13 mouse cellular contexts compared by ENCODE assay signal in genomic region chr2:32823153-32823552, GRCm38 (mm10). TPM values are rescaled to one million over a fixed set of nuclear protein-coding genes. Genes with fewer than 3 reads are reported as not detected.
DNase-seq lines count a peak whose midpoint lies in the region; ATAC-seq and TF ChIP-seq lines count a peak whose summit lies in the region.
"Had no signal": no experiment of that assay in that cellular context is flagged by ENCODE, and none has a peak within 500 bp of the region (broad histone marks: within the 10 kb centered on the region; RNA-seq: fewer than 3 reads in every experiment).

No protein-coding gene starts in this region.

- DNase-seq in intestine, embryonic 14.5 days (ENCODE audit: low spot score) = no peak
- peak; percentile 42 for DNase-seq in CH12.LX (ENCODE audit: extremely low read depth)
- DNase-seq in embryo, embryonic 10 days (ENCODE audit: low spot score) = peak; percentile 69
- no peak for DNase-seq in thymus, postnatal 36 days
- DNase-seq: adrenal gland, postnatal 25 days; heart, adult 2 months; lung, adult 2 months had no signal

- no peaks in the 10 kb centered on the region for H3K79me2 ChIP-seq in CH12.LX (replicated peaks; ENCODE audit: control insufficient read depth, extremely low read depth, insufficient read depth, poor library complexity, severe bottlenecking)

- no peaks in the 10 kb centered on the region for H3K27me3 ChIP-seq in intestine, embryonic 14.5 days (replicated peaks; ENCODE audit: control insufficient read depth, insufficient read depth, low read length)
- H3K27me3 ChIP-seq in intestine, embryonic 15.5 days (replicated peaks) = no peaks in the 10 kb centered on the region
- no peaks in the 10 kb centered on the region for H3K27me3 ChIP-seq in CH12.LX (replicated peaks)
- H3K27me3 ChIP-seq in midbrain, embryonic 13.5 days = no peaks in the 10 kb centered on the region

- H3K9ac ChIP-seq in intestine, embryonic 14.5 days (ENCODE audit: low read length) = no peak overlapping the region
- H3K9ac ChIP-seq in intestine, embryonic 15.5 days = no peak overlapping the region
- no peak overlapping the region for H3K9ac ChIP-seq in CH12.LX (ENCODE audit: insufficient read depth, low read depth)
- no peak overlapping the region; the same call in 1 of the 2 replicates for H3K9ac ChIP-seq in midbrain, embryonic 13.5 days (replicated peaks)

- TF ChIP-seq RAD21 in CH12.LX (IDR thresholded peaks at IDR 0.05; ENCODE audit: low read depth, low read length) = no peak

- H3K9me3 ChIP-seq in intestine, embryonic 14.5 days (ENCODE audit: control insufficient read depth, low read length) = no peaks in the 10 kb centered on the region
- H3K9me3 ChIP-seq in intestine, embryonic 15.5 days = no peaks in the 10 kb centered on the region
- H3K9me3 ChIP-seq in CH12.LX (replicated peaks; ENCODE audit: low read length) = no peaks in the 10 kb centered on the region
- H3K9me3 ChIP-seq in midbrain, embryonic 13.5 days = no peaks in the 10 kb centered on the region

- no peak for TF ChIP-seq POLR2A in CH12.LX (IDR thresholded peaks at IDR 0.05; ENCODE audit: low read depth, low read length)

- ATAC-seq in intestine, embryonic 14.5 days (replicated peaks; ENCODE audit: low FRiP score, low TSS enrichment, low read depth) = 0 out of 2 replicates have a peak, but pooled peaks have one; percentile 34
- no peak for ATAC-seq in intestine, embryonic 15.5 days
- ATAC-seq in midbrain, embryonic 13.5 days = no peak
- ATAC-seq in activated CD4-positive, CD25-positive, alpha-beta regulatory T cell, adult 4 months = no peak
- ATAC-seq: forebrain, embryonic 14.5 days; intestine, postnatal 0 days had no signal

- no peak for TF ChIP-seq EP300 in CH12.LX (IDR thresholded peaks at IDR 0.05; ENCODE audit: low read length)

- peaks cover 16% of the 10 kb centered on the region for H3K4me1 ChIP-seq in intestine, embryonic 14.5 days (replicated peaks; ENCODE audit: control insufficient read depth, insufficient read depth, low read length)
- H3K4me1 ChIP-seq in intestine, embryonic 15.5 days (replicated peaks) = peaks cover 15% of the 10 kb centered on the region
- peaks cover 3 to 58% of the 10 kb centered on the region in 2 experiments; a peak in 3 of 4 replicates for H3K4me1 ChIP-seq in CH12.LX (ENCODE audit: control insufficient read depth in 1 of 2, insufficient read depth in 2 of 2)
- peaks cover 19% of the 10 kb centered on the region for H3K4me1 ChIP-seq in midbrain, embryonic 13.5 days (replicated peaks)

- 27% methylated on average over 11 of the region's 11 CpGs for WGBS in intestine, embryonic 14.5 days
- 39% methylated on average over 11 of the region's 11 CpGs for WGBS in intestine, embryonic 15.5 days
- 61% methylated on average over 11 of the region's 11 CpGs for WGBS in midbrain, embryonic 13.5 days

- no peak for TF ChIP-seq CTCF in CH12.LX (conservative IDR thresholded peaks at IDR 0.05 in 1 of 2, IDR thresholded peaks at IDR 0.05 in 1 of 2; ENCODE audit: low read depth in 2 of 2, low read length in 2 of 2)

- peaks cover 4% of the 10 kb centered on the region; the same call in 1 of the 2 replicates for H3K36me3 ChIP-seq in intestine, embryonic 14.5 days (ENCODE audit: control insufficient read depth, insufficient read depth, low read length)
- no peaks in the 10 kb centered on the region for H3K36me3 ChIP-seq in intestine, embryonic 15.5 days
- H3K36me3 ChIP-seq in CH12.LX (replicated peaks in 1 of 2; ENCODE audit: control insufficient read depth in 1 of 2, insufficient read depth in 1 of 2, low read length in 1 of 2) = peaks cover 0 to 14% of the 10 kb centered on the region in 2 experiments
- H3K36me3 ChIP-seq in midbrain, embryonic 13.5 days = peaks cover 25% of the 10 kb centered on the region

- dilution Hi-C loops in CH12.LX (cut with MboI; ENCODE audit: extremely low pct_ligation_motif_present, extremely low pct_unique_long_range_greater_than_20kb, low sequenced_read_pairs) = no loop called here

- no peak overlapping the region for H3K27ac ChIP-seq in intestine, embryonic 14.5 days (ENCODE audit: low read depth)
- H3K27ac ChIP-seq in intestine, embryonic 15.5 days = no peak overlapping the region
- H3K27ac ChIP-seq in CH12.LX (ENCODE audit: insufficient read depth, low read depth) = 0 out of 2 replicates have a peak overlapping the region, but pooled peaks have one; percentile 0
- 0 out of 2 replicates have a peak overlapping the region, but pooled peaks have one; percentile 1 for H3K27ac ChIP-seq in midbrain, embryonic 13.5 days
- H3K27ac ChIP-seq: heart, adult 2 months had no signal

- in situ Hi-C loops in CH12.LX (cut with MboI; ENCODE audit: low pct_ligation_motif_present, low pct_unique_long_range_greater_than_20kb, low sequenced_read_pairs) = no loop called here

- H3K4me2 ChIP-seq in intestine, embryonic 14.5 days (ENCODE audit: low read length) = no peak overlapping the region
- H3K4me2 ChIP-seq in intestine, embryonic 15.5 days (replicated peaks) = no peak overlapping the region
- H3K4me2 ChIP-seq in CH12.LX (ENCODE audit: insufficient read depth, low read depth, poor library complexity, severe bottlenecking) = no peak overlapping the region
- H3K4me2 ChIP-seq in midbrain, embryonic 13.5 days (replicated peaks) = no peak overlapping the region

- no peak overlapping the region for H3K4me3 ChIP-seq in intestine, embryonic 14.5 days (ENCODE audit: low read depth, low read length)
- no peak overlapping the region for H3K4me3 ChIP-seq in intestine, embryonic 15.5 days (replicated peaks)
- peak overlapping the region in 1 of 3 experiments; percentile 16 for H3K4me3 ChIP-seq in CH12.LX (replicated peaks in 1 of 3; ENCODE audit: low read depth in 2 of 3, low read length in 2 of 3, poor library complexity in 1 of 3)
- H3K4me3 ChIP-seq in midbrain, embryonic 13.5 days (replicated peaks) = no peak overlapping the region
- H3K4me3 ChIP-seq: heart, adult 2 months; myocyte had no signal

TF ChIP-seq in CH12.LX, 34 proteins besides CTCF, POLR2A, EP300 and RAD21:
- TF ChIP-seq BHLHE40 (IDR thresholded peaks at IDR 0.05; ENCODE audit: low read depth, low read length) (peak; percentile 32; the same call in 1 of the 2 replicates), JUND (conservative IDR thresholded peaks at IDR 0.05; ENCODE audit: low read depth, low read length) (no peak), SMC3 (IDR thresholded peaks at IDR 0.05; ENCODE audit: low read depth, low read length) (no peak), CHD1 (IDR thresholded peaks at IDR 0.05; ENCODE audit: low read depth, low read length) (no peak)

RNA-seq across cellular contexts. Expression of gene Stxbp1, which starts 23.9 kb away (rescaled TPM):
- 26.7 and 27.0 TPM in 2 replicates for polyA plus RNA-seq in intestine, embryonic 14.5 days (2014; fragmentation: Nextera tagmentation; extraction: Ambion mirVana)
- polyA plus RNA-seq in intestine, embryonic 15.5 days (2015; fragmentation: Nextera tagmentation; extraction: Ambion mirVana) = 21.2 and 22.1 TPM in 2 replicates
- total RNA-seq in CH12.LX (2012; rRNA removed) (1.4 and 2.5 TPM in 2 replicates), CH12.LX (2014; rRNA removed) (1.5 and 1.6 TPM in 2 replicates)
- 8.3 and 10.4 TPM in 2 replicates for polyA plus RNA-seq in CH12.LX (2012; ENCODE audit: insufficient read length, low read depth)
- 165 and 168 TPM in 2 replicates for polyA plus RNA-seq in midbrain, embryonic 13.5 days (2015; fragmentation: Nextera tagmentation; extraction: Ambion mirVana)
- 1 to 10 TPM; 2.4 to 2.9 TPM for polyA plus RNA-seq in activated CD4-positive, CD25-positive, alpha-beta regulatory T cell, adult 4 months (2017; shearing (Covaris generic))

RNA-seq across cellular contexts. Expression of gene Cfap157, which starts 38.9 kb away (rescaled TPM):
- 0.31 and 0.65 TPM in 2 replicates for polyA plus RNA-seq in intestine, embryonic 14.5 days (2014; fragmentation: Nextera tagmentation; extraction: Ambion mirVana)
- polyA plus RNA-seq in intestine, embryonic 15.5 days (2015; fragmentation: Nextera tagmentation; extraction: Ambion mirVana) = 0.26 and 0.61 TPM in 2 replicates
- total RNA-seq in CH12.LX (2012; rRNA removed) (not detected in 2 replicates), CH12.LX (2014; rRNA removed) (not detected in 2 replicates)
- polyA plus RNA-seq in CH12.LX (2012; ENCODE audit: insufficient read length, low read depth) = 0.23 and 0.67 TPM in 2 replicates
- 0.46 and 2.0 TPM in 2 replicates for polyA plus RNA-seq in midbrain, embryonic 13.5 days (2015; fragmentation: Nextera tagmentation; extraction: Ambion mirVana)
- not detected for polyA plus RNA-seq in activated CD4-positive, CD25-positive, alpha-beta regulatory T cell, adult 4 months (2017; shearing (Covaris generic))
- total RNA-seq: adrenal gland, postnatal 25 days; heart, adult 2 months had no signal

RNA-seq across cellular contexts. Expression of gene Ptrh1, which starts 47.6 kb away (rescaled TPM):
- 4.4 and 5.1 TPM in 2 replicates for polyA plus RNA-seq in intestine, embryonic 14.5 days (2014; fragmentation: Nextera tagmentation; extraction: Ambion mirVana)
- 5.5 and 6.4 TPM in 2 replicates for polyA plus RNA-seq in intestine, embryonic 15.5 days (2015; fragmentation: Nextera tagmentation; extraction: Ambion mirVana)
- total RNA-seq in CH12.LX (2012; rRNA removed) = 9.2 and 11.1 TPM in 2 replicates
- 1.4 and 1.7 TPM in 2 replicates for total RNA-seq in CH12.LX (2014; rRNA removed)
- polyA plus RNA-seq in CH12.LX (2012; ENCODE audit: insufficient read length, low read depth) = 4.6 and 6.9 TPM in 2 replicates
- 4.1 and 4.2 TPM in 2 replicates for polyA plus RNA-seq in midbrain, embryonic 13.5 days (2015; fragmentation: Nextera tagmentation; extraction: Ambion mirVana)
- 1 to 10 TPM; 4.9 to 6.3 TPM for polyA plus RNA-seq in activated CD4-positive, CD25-positive, alpha-beta regulatory T cell, adult 4 months (2017; shearing (Covaris generic))

RNA-seq across cellular contexts. Expression of gene Ttc16, which starts 47.7 kb away (rescaled TPM):
- polyA plus RNA-seq in intestine, embryonic 14.5 days (2014; fragmentation: Nextera tagmentation; extraction: Ambion mirVana) = 0.13 and 0.20 TPM in 2 replicates
- polyA plus RNA-seq in intestine, embryonic 15.5 days (2015; fragmentation: Nextera tagmentation; extraction: Ambion mirVana) = 0.18 and 0.29 TPM in 2 replicates
- total RNA-seq in CH12.LX (2012; rRNA removed) (0.81 and 0.97 TPM in 2 replicates), CH12.LX (2014; rRNA removed) (0.11 TPM in 1 of 2 replicates, not detected in the other)
- 0.24 TPM in 1 of 2 replicates, not detected in the other for polyA plus RNA-seq in CH12.LX (2012; ENCODE audit: insufficient read length, low read depth)
- 0.35 and 0.52 TPM in 2 replicates for polyA plus RNA-seq in midbrain, embryonic 13.5 days (2015; fragmentation: Nextera tagmentation; extraction: Ambion mirVana)
- polyA plus RNA-seq in activated CD4-positive, CD25-positive, alpha-beta regulatory T cell, adult 4 months (2017; shearing (Covaris generic)) = under 1 TPM; 0.61 to 0.65 TPM

RNA-seq across cellular contexts. Expression of gene Fam129b, which starts 52.8 kb away (rescaled TPM):
- polyA plus RNA-seq in intestine, embryonic 14.5 days (2014; fragmentation: Nextera tagmentation; extraction: Ambion mirVana) = 22.3 and 25.2 TPM in 2 replicates
- 40.4 and 42.2 TPM in 2 replicates for polyA plus RNA-seq in intestine, embryonic 15.5 days (2015; fragmentation: Nextera tagmentation; extraction: Ambion mirVana)
- total RNA-seq in CH12.LX (2012; rRNA removed) (0.55 and 0.80 TPM in 2 replicates), CH12.LX (2014; rRNA removed) (0.19 and 0.26 TPM in 2 replicates)
- polyA plus RNA-seq in CH12.LX (2012; ENCODE audit: insufficient read length, low read depth) = 0.49 and 0.50 TPM in 2 replicates
- polyA plus RNA-seq in midbrain, embryonic 13.5 days (2015; fragmentation: Nextera tagmentation; extraction: Ambion mirVana) = 20.9 and 27.5 TPM in 2 replicates
- polyA plus RNA-seq in activated CD4-positive, CD25-positive, alpha-beta regulatory T cell, adult 4 months (2017; shearing (Covaris generic)) = 1 to 10 TPM; 1.3 to 2.1 TPM

Comparison
In these comparisons a context has a peak if more than half of its experiments do, and no peak if none do; other contexts are left out.
1. DNase-seq: peak in CH12.LX (single experiment) and embryo, embryonic 10 days (single experiment); none in intestine, embryonic 14.5 days (single experiment) and thymus, postnatal 36 days (0 of 2).
2. H3K27ac ChIP-seq: peak in CH12.LX (single experiment) and midbrain, embryonic 13.5 days (single experiment); none in intestine, embryonic 14.5 days (single experiment) and intestine, embryonic 15.5 days (single experiment).